1 mouse cellular context compared by ENCODE assay signal in the genomic region with DNA sequence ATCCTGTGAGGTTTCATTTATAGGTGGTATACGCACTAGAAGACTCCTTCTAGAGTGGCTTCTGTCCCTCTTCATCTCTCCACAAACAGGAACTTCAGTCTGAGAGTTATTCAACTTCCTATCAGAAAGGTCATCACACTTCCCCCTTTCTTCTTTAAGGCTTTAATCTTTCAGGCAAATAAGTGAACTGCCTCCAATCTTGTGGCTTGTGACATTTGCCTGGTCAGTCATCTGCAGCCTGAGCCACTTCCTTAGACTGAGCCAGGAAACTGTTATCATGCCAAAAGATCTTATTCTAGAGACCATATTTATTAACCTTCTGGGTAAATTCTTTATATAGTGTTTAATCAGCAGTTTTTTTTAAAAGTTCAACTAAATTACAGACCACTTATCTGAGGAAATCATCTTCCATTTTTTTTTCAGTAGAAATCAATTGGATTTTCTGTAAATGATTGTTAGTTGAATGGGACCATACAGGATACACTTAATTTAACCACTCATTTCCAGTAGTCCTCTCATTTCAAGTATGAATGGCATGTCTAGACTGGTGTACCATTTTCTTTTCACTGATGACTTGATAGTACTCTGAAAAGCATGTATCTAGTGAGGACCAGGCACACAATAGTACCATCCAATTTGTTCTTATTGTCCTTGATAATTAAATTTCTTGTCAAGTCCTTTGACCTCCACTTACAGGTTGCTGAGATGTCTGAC.
TF ChIP-seq lines count a peak whose summit lies in the region.

No protein-coding gene starts in this region.

TF ChIP-seq in CH12.LX, 34 proteins besides CTCF, POLR2A, EP300 and RAD21 (continued from another document):
- TF ChIP-seq ELF1 (IDR thresholded peaks at IDR 0.05; ENCODE audit: low read depth, low read length) (no peak), MAFK (IDR thresholded peaks at IDR 0.05; ENCODE audit: insufficient replicate concordance, low read length) (no peak), MAZ (IDR thresholded peaks at IDR 0.05; ENCODE audit: low read depth, low read length) (no peak), MXI1 (IDR thresholded peaks at IDR 0.05; ENCODE audit: low read depth, low read length) (no peak), GABPA (IDR thresholded peaks at IDR 0.05; ENCODE audit: insufficient replicate concordance, low read depth, low read length) (no peak), HCFC1 (IDR thresholded peaks at IDR 0.05; ENCODE audit: low read depth, low read length) (no peak), POLR2AphosphoS2 (IDR thresholded peaks at IDR 0.05; ENCODE audit: low read depth, low read length) (no peak), SIN3A (IDR thresholded peaks at IDR 0.05; ENCODE audit: low read length) (no peak), ZC3H11A (IDR thresholded peaks at IDR 0.05; ENCODE audit: low read depth, low read length) (no peak), NRF1 (IDR thresholded peaks at IDR 0.05; ENCODE audit: low read depth, low read length) (no peak)
